Mouse (Mus musculus) hindbrain, embryonic 14.5 days (tissue): ENCODE measurements around the gene Etfa. TPM values are rescaled to one million over a fixed set of nuclear protein-coding genes. Genes with fewer than 3 reads are reported as not detected.

Source experiments
- ATAC-seq: fragments of 200-750 bp; cut with Nextera tagmentation; 2 replicates; pipeline ENCODE4 v1.8.0; 2017; ENCODE audit warnings: moderate number of reproducible peaks, mild to moderate bottlenecking, moderate TSS enrichment, moderate library complexity; ENCODE audit not compliant: low FRiP score
- DNase-seq: peaks from one replicate; pipeline ENCODE4 v3.0.0-alpha.2; 2015; ENCODE audit warnings: low spot score
- H3K27ac ChIP-seq: fragments of 300-500 bp; sonication (generic); 2 replicates; pipeline ENCODE4 v1.5.1; 2014; ENCODE audit warnings: mild to moderate bottlenecking, moderate library complexity
- H3K27me3 ChIP-seq: fragments of 300-500 bp; sonication (generic); 2 replicates; pipeline ENCODE4 v1.6.1; 2014; ENCODE audit warnings: mild to moderate bottlenecking, low read length, mixed read lengths; ENCODE audit not compliant: control insufficient read depth, insufficient read depth
- H3K36me3 ChIP-seq: fragments of 300-500 bp; sonication (generic); replicated peaks from 2 replicates; pipeline ENCODE4 v1.6.1; 2014; ENCODE audit not compliant: control insufficient read depth, insufficient read depth
- H3K4me1 ChIP-seq: fragments of 300-500 bp; sonication (generic); replicated peaks from 2 replicates; pipeline ENCODE4 v1.6.1; 2014; ENCODE audit warnings: antibody characterized with exemption, low read length, mixed read lengths; ENCODE audit not compliant: control insufficient read depth, insufficient read depth
- H3K4me2 ChIP-seq: fragments of 300-500 bp; sonication (generic); replicated peaks from 2 replicates; pipeline ENCODE4 v1.6.1; 2014; ENCODE audit warnings: mild to moderate bottlenecking, moderate library complexity
- H3K4me3 ChIP-seq: fragments of 300-500 bp; sonication (generic); replicated peaks from 2 replicates; pipeline ENCODE4 v1.5.1; 2014; ENCODE audit warnings: mild to moderate bottlenecking, low read length
- H3K9ac ChIP-seq: fragments of 300-500 bp; sonication (generic); 2 replicates; pipeline ENCODE4 v1.6.1; 2014
- H3K9me3 ChIP-seq: fragments of 300-500 bp; sonication (generic); 2 replicates; pipeline ENCODE4 v1.6.1; 2016; ENCODE audit warnings: low read length; ENCODE audit not compliant: control insufficient read depth
- WGBS: fragments of 180-500 bp; shearing (Covaris S2); extraction: QIAGEN DNeasy Blood & Tissue Kit; methylation state at CpG from one replicate; pipeline ENCODE4 v1.1.7; 2014; 5-methylcytosine and 5-hydroxymethylcytosine counted together
- polyA plus RNA-seq: library from polyadenylated mRNA; unstranded; fragments of >200 nt; fragmentation: Nextera tagmentation; extraction: Ambion mirVana; gene quantifications from 2 replicates; pipeline ENCODE4 v1.2.1, GENCODE M21; 2014

Etfa gene
- polyA plus RNA-seq, 1 experiment from 2014 or later = 99.0 TPM

- Histone ChIP-seq H3K4me2 (peak overlapping the region; percentile 27), H3K27me3 (peaks cover 98% of the 10 kb centered on the region)
- ATAC-seq = no peak
Observed at GRCm38 (mm10) chr9:55543703-55544401, 31.8 kb upstream of the Etfa start.

DNA sequence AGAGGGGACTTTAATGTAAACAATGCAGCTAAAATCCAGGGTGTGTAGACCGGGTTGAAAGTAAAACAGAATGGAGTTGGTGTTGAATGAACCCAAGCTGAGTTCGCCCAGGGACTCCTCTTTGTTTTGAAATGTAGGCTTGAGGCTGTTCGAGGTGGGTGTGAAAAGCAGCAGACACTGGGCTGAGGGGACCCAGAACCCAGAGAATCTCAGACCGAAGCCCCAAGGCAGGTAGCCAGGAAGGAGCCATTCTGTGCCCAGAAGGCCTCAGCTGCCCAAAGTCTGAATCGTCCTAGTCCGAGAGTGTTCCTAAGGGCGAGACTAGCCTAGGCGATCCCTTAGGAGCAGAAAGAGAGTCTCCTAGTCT is 31.3 kb upstream of the Etfa start:
- 0 out of 2 replicates have a peak, but pooled peaks cover 4% of the 10 kb centered on the region for H3K4me1 ChIP-seq
- ATAC-seq = no peak
- no peak overlapping the region for H3K9ac ChIP-seq
- peaks cover 98% of the 10 kb centered on the region for H3K27me3 ChIP-seq
- no peak overlapping the region for H3K4me3 ChIP-seq
- 3% methylated on average over 8 of the region's 8 CpGs for WGBS
- no peaks in the 10 kb centered on the region for H3K36me3 ChIP-seq
- H3K27ac ChIP-seq = no peak overlapping the region
- no peaks in the 10 kb centered on the region for H3K9me3 ChIP-seq
- H3K4me2 ChIP-seq = no peak overlapping the region
- no peak for DNase-seq

More at GRCm38 (mm10) chr9:55543703-55544401, 31.8 kb upstream of the Etfa start:
- DNase-seq = no peak
- 0 out of 2 replicates have a peak, but pooled peaks cover 4% of the 10 kb centered on the region for H3K4me1 ChIP-seq
- H3K27ac ChIP-seq = no peak overlapping the region; the same call in 1 of the 2 replicates
- WGBS = under 1% methylated on average over 46 of the region's 46 CpGs
- H3K9ac ChIP-seq = no peak overlapping the region; the same call in 1 of the 2 replicates
- H3K9me3 ChIP-seq = no peaks in the 10 kb centered on the region
- H3K4me3 ChIP-seq = peak overlapping the region; percentile 11; the same call in 1 of the 2 replicates
- H3K36me3 ChIP-seq = no peaks in the 10 kb centered on the region

- peak overlapping the region; percentile 29 for H3K4me3 ChIP-seq
- under 1% methylated on average over 52 of the region's 59 CpGs for WGBS
- no peak for DNase-seq
- no peak for ATAC-seq
- H3K4me1 ChIP-seq = 0 out of 2 replicates have a peak, but pooled peaks cover 4% of the 10 kb centered on the region
- peaks cover 98% of the 10 kb centered on the region for H3K27me3 ChIP-seq
- peak overlapping the region; percentile 46 for H3K4me2 ChIP-seq
- no peak overlapping the region for H3K9ac ChIP-seq
- H3K27ac ChIP-seq = no peak overlapping the region
- no peaks in the 10 kb centered on the region for H3K36me3 ChIP-seq
- no peaks in the 10 kb centered on the region for H3K9me3 ChIP-seq
Observed at GRCm38 (mm10) chr9:55542366-55543325, 30.6 kb upstream of the Etfa start.

DNA sequence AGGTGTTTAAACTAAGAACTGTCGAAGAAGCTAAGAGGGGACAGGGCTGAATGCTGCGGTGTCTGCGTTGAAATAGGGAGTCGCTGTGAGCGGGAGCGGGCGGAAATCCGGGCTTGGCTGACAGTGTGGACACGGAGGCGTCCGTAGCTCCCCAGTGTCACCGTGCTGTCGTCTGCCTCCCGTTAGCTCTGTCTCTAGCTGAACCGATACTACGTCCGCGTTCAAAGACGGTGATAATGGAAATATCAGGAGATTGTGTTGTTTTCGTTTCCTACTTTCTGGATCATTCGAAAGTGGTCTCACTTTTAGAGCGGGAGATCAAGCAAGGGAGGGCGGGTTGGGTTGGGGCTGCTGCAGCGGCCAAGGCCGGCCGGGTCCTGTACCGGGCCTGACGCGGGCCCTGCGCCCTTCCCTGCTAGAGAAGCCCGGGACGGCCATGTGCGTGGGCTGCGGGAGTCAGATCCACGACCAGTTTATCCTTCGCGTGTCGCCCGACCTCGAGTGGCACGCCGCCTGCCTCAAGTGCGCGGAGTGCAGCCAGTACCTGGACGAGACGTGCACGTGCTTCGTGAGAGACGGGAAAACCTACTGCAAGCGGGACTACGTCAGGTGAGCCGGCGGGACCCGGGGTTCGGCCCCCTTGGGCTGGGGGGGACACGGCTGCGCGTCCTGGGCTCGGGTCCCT is 29.8 kb upstream of the Etfa start:
- H3K27me3 ChIP-seq = peaks cover 98% of the 10 kb centered on the region
- peak overlapping the region; percentile 29 for H3K4me3 ChIP-seq
- H3K27ac ChIP-seq = no peak overlapping the region
- no peak for DNase-seq
- H3K36me3 ChIP-seq = no peaks in the 10 kb centered on the region
- H3K9ac ChIP-seq = no peak overlapping the region
- WGBS = under 1% methylated on average over 58 of the region's 59 CpGs
- peak overlapping the region; percentile 46 for H3K4me2 ChIP-seq
- 0 out of 2 replicates have a peak, but pooled peaks cover 4% of the 10 kb centered on the region for H3K4me1 ChIP-seq
- ATAC-seq = no peak
- H3K9me3 ChIP-seq = no peaks in the 10 kb centered on the region

GRCm38 (mm10) chr9:55540888-55541287 is 28.8 kb upstream of the Etfa start:
- Histone ChIP-seq H3K9ac (no peak overlapping the region), H3K27ac (no peak overlapping the region)
- ATAC-seq = peak; percentile 88

GRCm38 (mm10) chr9:55540391-55540770 is 28.3 kb upstream of the Etfa start:
- H3K27me3 ChIP-seq = peaks cover 89% of the 10 kb centered on the region
- DNase-seq = no peak
- H3K4me2 ChIP-seq = peak overlapping the region; percentile 46
- H3K9me3 ChIP-seq = no peaks in the 10 kb centered on the region
- H3K9ac ChIP-seq = no peak overlapping the region
- no peak overlapping the region for H3K27ac ChIP-seq
- no peaks in the 10 kb centered on the region for H3K36me3 ChIP-seq
- peak overlapping the region; percentile 29 for H3K4me3 ChIP-seq
- 0 out of 2 replicates have a peak, but pooled peaks cover 4% of the 10 kb centered on the region for H3K4me1 ChIP-seq
- ATAC-seq = no peak
- WGBS = under 1% methylated on average over 12 of the region's 12 CpGs

More at GRCm38 (mm10) chr9:55540888-55541287, 28.8 kb upstream of the Etfa start:
- DNase-seq = peak; percentile 66
- Histone ChIP-seq H3K4me1 (0 out of 2 replicates have a peak, but pooled peaks cover 4% of the 10 kb centered on the region), H3K4me3 (peak overlapping the region; percentile 29), H3K4me2 (peak overlapping the region; percentile 46), H3K9me3 (no peaks in the 10 kb centered on the region), H3K27me3 (peaks cover 94% of the 10 kb centered on the region), H3K36me3 (no peaks in the 10 kb centered on the region)
- WGBS = 1% methylated on average over 28 of the region's 28 CpGs

GRCm38 (mm10) chr9:55539661-55540390 is 27.8 kb upstream of the Etfa start:
- no peak overlapping the region for H3K9ac ChIP-seq
- 0 out of 2 replicates have a peak, but pooled peaks cover 4% of the 10 kb centered on the region for H3K4me1 ChIP-seq
- peaks cover 84% of the 10 kb centered on the region for H3K27me3 ChIP-seq
- H3K27ac ChIP-seq = no peak overlapping the region
- DNase-seq = peak; percentile 34
- ATAC-seq = no peak
- H3K4me2 ChIP-seq = peak overlapping the region; percentile 46; the same call in 1 of the 2 replicates
- H3K36me3 ChIP-seq = no peaks in the 10 kb centered on the region
- H3K9me3 ChIP-seq = no peaks in the 10 kb centered on the region
- WGBS = 1% methylated on average over 31 of the region's 31 CpGs
- H3K4me3 ChIP-seq = peak overlapping the region; percentile 29; the same call in 1 of the 2 replicates

- 4% methylated on average over 1 of the region's 1 CpGs for WGBS
- Histone ChIP-seq H3K4me3 (no peak overlapping the region), H3K4me1 (0 out of 2 replicates have a peak, but pooled peaks cover 2% of the 10 kb centered on the region), H3K9ac (no peak overlapping the region), H3K4me2 (no peak overlapping the region), H3K27me3 (peaks cover 75% of the 10 kb centered on the region), H3K27ac (no peak overlapping the region), H3K9me3 (no peaks in the 10 kb centered on the region), H3K36me3 (no peaks in the 10 kb centered on the region)
- ATAC-seq (no peak), DNase-seq (no peak)
Observed at GRCm38 (mm10) chr9:55539006-55539405, 27.0 kb upstream of the Etfa start.
